Mouse (Mus musculus) Patski (cell line): ENCODE data around the gene Cdh3. TPM values are rescaled to one million over a fixed set of nuclear protein-coding genes. Genes with fewer than 3 reads are reported as not detected.

Source experiments
- ATAC-seq: fragments of 100-300 bp; one replicate; pipeline ENCODE4 v1.8.0; 2021
- CTCF ChIA-PET: fragments of 350-600 bp; sonication (Branson Sonifier 250); formaldehyde crosslinking; loops from one replicate; lab custom pipeline; 2022; ENCODE audit warnings: inconsistent platforms; lab: Charles Lee
- POLR2A ChIA-PET: fragments of 350-600 bp; sonication (Branson Sonifier 250); formaldehyde crosslinking; loops from one replicate; lab custom pipeline; 2022; ENCODE audit warnings: antibody characterized with exemption, inconsistent platforms; lab: Charles Lee
- DNase-seq: peaks from one replicate; pipeline ENCODE4 v3.0.0-alpha.2; 2011; ENCODE audit warnings: low read depth, low spot score
- H3K27me3 ChIP-seq: fragments of 371-371 bp; one replicate; pipeline ENCODE4 v1.5.1; 2021
- CTCF ChIP-seq: fragments of 100-300 bp; IDR thresholded peaks from one replicate; pipeline ENCODE4 v1.5.1; 2021
- in situ Hi-C: fragments of 300-500 bp; cut with MboI; formaldehyde crosslinking; loops from 3 replicates; pipeline ENCODE4 v1.11.1; 2018; ENCODE audit warnings: low pct_unique_long_range_greater_than_20kb, mixed read lengths
- polyA plus RNA-seq: library from polyadenylated mRNA; unstranded; gene quantifications from one replicate; pipeline ENCODE4 v1.2.3, GENCODE M21; 2021

The Cdh3 gene
- 81.9 TPM for polyA plus RNA-seq

GRCm38 (mm10) chr8:106510365-106510975, at the start of gene Cdh3:
Gene Cdh3 (plus strand): TSS chr8:106510891.
- POLR2A ChIA-PET: interaction anchor here (0.7 to 3.5 kb wide), 3 partner anchors 9 to 73 kb away, joined by 3 to 14 read pairs (median 4); no protein-coding TSS in a partner anchor
- ATAC-seq: no peak
- CTCF ChIA-PET: interaction anchor here (0.8 kb wide), 1 partner anchor 20 kb away, joined by 3 read pairs; no protein-coding TSS in a partner anchor
- in situ Hi-C loops: no loop called here
- no peaks in the 10 kb centered on the region for H3K27me3 ChIP-seq
- DNase-seq: no peak
- TF ChIP-seq CTCF: no peak

- DNase-seq (no peak), ATAC-seq (no peak)
- ChIA-PET POLR2A (interaction anchor here (0.6 kb wide), 1 partner anchor 196 kb away, joined by 3 read pairs; no protein-coding TSS in a partner anchor), CTCF (interaction anchor here (1.0 kb wide), 1 partner anchor 72 kb away, joined by 3 read pairs; no protein-coding TSS in a partner anchor)
- in situ Hi-C loops: no loop called here
- H3K27me3 ChIP-seq: no peaks in the 10 kb centered on the region
- no peak for TF ChIP-seq CTCF
These were observed 48.6 kb upstream of the Cdh3 start for GRCm38 (mm10) chr8:106462131-106462530.

- no peak for ATAC-seq
- no peak for TF ChIP-seq CTCF
- no peak for DNase-seq
- POLR2A ChIA-PET: no interaction called here
- H3K27me3 ChIP-seq: no peaks in the 10 kb centered on the region
- in situ Hi-C loops: no loop called here
- CTCF ChIA-PET: interaction anchor here (0.7 to 1.8 kb wide), 4 partner anchors 14 to 31 kb away, joined by 3 to 5 read pairs (median 3); no protein-coding TSS in a partner anchor
These were observed 46.9 kb upstream of the Cdh3 start for GRCm38 (mm10) chr8:106463795-106464194.

- DNase-seq (no peak), ATAC-seq (no peak)
- POLR2A ChIA-PET: no interaction called here
- in situ Hi-C loops: no loop called here
- CTCF ChIA-PET: no interaction called here
- H3K27me3 ChIP-seq: no peaks in the 10 kb centered on the region
- TF ChIP-seq CTCF: no peak
These were observed 41.2 kb upstream of the Cdh3 start for GRCm38 (mm10) chr8:106469485-106469884.

GRCm38 (mm10) chr8:106474001-106474400, 36.7 kb upstream of the Cdh3 start:
- CTCF ChIA-PET: interaction anchor here (1.5 kb wide), 1 partner anchor 27 kb away, joined by 3 read pairs; no protein-coding TSS in a partner anchor
- POLR2A ChIA-PET: interaction anchor here (0.6 kb wide), 1 partner anchor 43 kb away, joined by 3 read pairs; no protein-coding TSS in a partner anchor
- DNase-seq (no peak), ATAC-seq (no peak)
- no peaks in the 10 kb centered on the region for H3K27me3 ChIP-seq
- no peak for TF ChIP-seq CTCF
- in situ Hi-C loops: no loop called here

GRCm38 (mm10) chr8:106500018-106500685, 10.5 kb upstream of the Cdh3 start, which contains the start of gene 6030452D12Rik:
Gene 6030452D12Rik (plus strand): TSS chr8:106500522.
- CTCF ChIA-PET: interaction anchor here (1.2 kb wide), 1 partner anchor 30 kb away, joined by 3 read pairs; no protein-coding TSS in a partner anchor
- ATAC-seq (no peak), DNase-seq (no peak)
- TF ChIP-seq CTCF: no peak
- no peaks in the 10 kb centered on the region for H3K27me3 ChIP-seq
- POLR2A ChIA-PET: no interaction called here
- in situ Hi-C loops: no loop called here

GRCm38 (mm10) chr8:106504241-106504640, 6.5 kb upstream of the Cdh3 start:
- CTCF ChIA-PET: interaction anchor here (1.3 kb wide), 1 partner anchor 28 kb away, joined by 3 read pairs; no protein-coding TSS in a partner anchor

GRCm38 (mm10) chr8:106505328-106505965, 5.2 kb upstream of the Cdh3 start:
- ChIA-PET POLR2A (no interaction called here), CTCF (interaction anchor here (1.3 kb wide), 1 partner anchor 29 kb away, joined by 3 read pairs; no protein-coding TSS in a partner anchor)
- H3K27me3 ChIP-seq: no peaks in the 10 kb centered on the region
- in situ Hi-C loops: no loop called here
- DNase-seq (no peak), ATAC-seq (no peak)
- TF ChIP-seq CTCF: no peak

More at GRCm38 (mm10) chr8:106504241-106504640, 6.5 kb upstream of the Cdh3 start:
- no peaks in the 10 kb centered on the region for H3K27me3 ChIP-seq
- no peak for TF ChIP-seq CTCF
- in situ Hi-C loops: no loop called here
- no peak for ATAC-seq
- POLR2A ChIA-PET: no interaction called here
- no peak for DNase-seq

GRCm38 (mm10) chr8:106506106-106506505, 4.6 kb upstream of the Cdh3 start:
- no peaks in the 10 kb centered on the region for H3K27me3 ChIP-seq
- in situ Hi-C loops: no loop called here
- ChIA-PET POLR2A (no interaction called here), CTCF (no interaction called here)
- ATAC-seq (no peak), DNase-seq (no peak)
- no peak for TF ChIP-seq CTCF

GRCm38 (mm10) chr8:106507761-106508331, 2.8 kb upstream of the Cdh3 start:
- ATAC-seq (peak; percentile 13), DNase-seq (no peak)
- TF ChIP-seq CTCF: no peak
- POLR2A ChIA-PET: interaction anchor here (1.4 kb wide), 1 partner anchor 9 kb away, joined by 5 read pairs; no protein-coding TSS in a partner anchor
- in situ Hi-C loops: no loop called here
- no peaks in the 10 kb centered on the region for H3K27me3 ChIP-seq
- CTCF ChIA-PET: interaction anchor here (1.2 to 1.7 kb wide), 2 partner anchors 26 to 70 kb away, joined by 4 to 5 read pairs; no protein-coding TSS in a partner anchor
